Comparison of ENCODE assay signal across 10 mouse cellular contexts in the genomic region with DNA sequence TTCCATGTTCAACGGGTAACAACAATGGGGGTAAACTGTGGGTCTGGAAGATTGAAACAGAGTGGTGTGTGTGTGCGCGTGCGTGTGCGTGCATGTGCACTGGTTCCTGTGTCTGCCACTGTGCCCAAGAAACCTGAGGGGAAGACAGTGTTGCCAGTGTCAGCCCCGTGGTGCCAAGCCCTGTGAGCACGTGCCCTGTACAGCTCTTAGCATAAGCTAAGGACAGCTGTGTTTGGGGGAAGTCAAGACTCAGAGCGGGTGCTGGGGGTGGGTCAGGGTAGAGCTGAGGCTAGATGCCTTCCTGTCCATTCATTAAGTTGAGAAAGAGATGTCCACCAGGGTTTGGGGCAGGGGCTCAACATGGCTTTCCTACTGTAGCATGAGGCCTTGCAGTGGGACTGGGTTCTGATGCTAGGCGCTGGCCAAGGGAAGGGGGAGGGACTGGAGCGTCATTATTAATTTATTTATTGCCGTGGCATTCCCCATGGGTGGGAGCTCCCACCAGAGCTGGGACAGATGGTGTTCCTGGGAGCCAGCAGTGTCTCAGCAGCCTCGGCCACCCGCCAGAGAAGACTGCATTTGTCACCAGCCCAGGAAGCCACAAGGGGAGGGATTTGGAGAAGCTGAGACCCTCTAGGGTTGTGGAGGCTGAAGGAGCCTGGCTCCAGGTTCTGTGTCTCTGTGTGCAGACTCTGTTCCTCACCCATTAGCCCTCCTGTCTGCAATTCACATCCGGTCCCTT. TPM values are rescaled to one million over a fixed set of nuclear protein-coding genes. Genes with fewer than 3 reads are reported as not detected.
DNase-seq lines count a peak whose midpoint lies in the region.
"Had no signal": no experiment of that assay in that cellular context is flagged by ENCODE, and none has a peak within 500 bp of the region (broad histone marks: within the 10 kb centered on the region; RNA-seq: fewer than 3 reads in every experiment).

No protein-coding gene starts in this region.

- peaks cover 63% of the 10 kb centered on the region for H3K4me1 ChIP-seq in heart, embryonic 10.5 days

- H3K27me3 ChIP-seq in heart, embryonic 10.5 days (ENCODE audit: insufficient read depth, poor library complexity, severe bottlenecking): peaks cover 48% of the 10 kb centered on the region
- H3K27me3 ChIP-seq in splenic B cell, adult 2 months (ENCODE audit: control insufficient read depth, insufficient read depth, low read length, poor library complexity, severe bottlenecking): no peaks in the 10 kb centered on the region

- peak; percentile 54 to 68 for DNase-seq in heart, postnatal 10 days
- DNase-seq in heart, embryonic 10.5 days (ENCODE audit: low spot score): no peak
- peak; percentile 38 for DNase-seq in retina, postnatal 1 day
- DNase-seq in retina, embryonic 14.5 days (ENCODE audit: low spot score): no peak
- DNase-seq in kidney, postnatal 4 days: peak; percentile 67 to 75
- DNase-seq in splenic B cell, adult 2 months (ENCODE audit: low read depth, low spot score): peak; percentile 45
- no peak for DNase-seq in frontal cortex, postnatal 36 days (ENCODE audit: low spot score in 2 of 2)
- no peak for DNase-seq in adrenal gland, postnatal 4 days (ENCODE audit: low spot score in 2 of 2)

- H3K36me3 ChIP-seq in heart, embryonic 10.5 days: no peaks in the 10 kb centered on the region
- no peaks in the 10 kb centered on the region for H3K36me3 ChIP-seq in splenic B cell, adult 2 months (ENCODE audit: control insufficient read depth, insufficient read depth, low read length, poor library complexity, severe bottlenecking)

- H3K27ac ChIP-seq in heart, embryonic 10.5 days: no peak overlapping the region

- intact Hi-C loops in heart, postnatal 10 days (cut with DNase I): no loop called here

- 77% methylated on average over 14 of the region's 14 CpGs for WGBS in heart, embryonic 10.5 days

- no peak overlapping the region for H3K4me3 ChIP-seq in heart, embryonic 10.5 days
- H3K4me3 ChIP-seq: erythroblast, embryonic 14.5 days had no signal

- H3K9me3 ChIP-seq in heart, embryonic 10.5 days: no peaks in the 10 kb centered on the region

RNA-seq across cellular contexts. Expression of a gene that starts 41.0 kb away (rescaled TPM):
- 10 to 100 TPM; 65.2 to 70.1 TPM for total RNA-seq in heart, postnatal 10 days (2021)
- polyA plus RNA-seq in heart, embryonic 10.5 days (2016; fragmentation: Nextera tagmentation; extraction: Ambion mirVana): 1.6 and 12.0 TPM in 2 replicates
- 100 to 1,000 TPM; 105 to 129 TPM for total RNA-seq in adrenal gland, postnatal 4 days (2021)

RNA-seq across cellular contexts. Expression of a gene that starts 51.8 kb away (rescaled TPM):
- total RNA-seq in heart, postnatal 10 days (2021): not detected
- polyA plus RNA-seq in heart, embryonic 10.5 days (2016; fragmentation: Nextera tagmentation; extraction: Ambion mirVana): 3.3 TPM in 1 of 2 replicates, not detected in the other
- total RNA-seq in adrenal gland, postnatal 4 days (2021): 10 to 100 TPM in 1 of 2 experiments, 1 to 10 TPM in 1; 7.2 to 21.2 TPM
- total RNA-seq: ES-E14 had no signal
- polyA plus RNA-seq: erythroblast, embryonic 14.5 days had no signal

Comparison
In these comparisons a context has a peak if more than half of its experiments do, and no peak if none do; other contexts are left out.
1. DNase-seq: peak in heart, postnatal 10 days (2 of 2), retina, postnatal 1 day (single experiment), kidney, postnatal 4 days (2 of 2) and splenic B cell, adult 2 months (single experiment); none in heart, embryonic 10.5 days (single experiment), retina, embryonic 14.5 days (single experiment), frontal cortex, postnatal 36 days (0 of 2) and adrenal gland, postnatal 4 days (0 of 2).
2. RNA of a gene that starts 51.8 kb away (total RNA-seq): 7.2 to 21.2 TPM in adrenal gland, postnatal 4 days; not detected in heart, postnatal 10 days; every median in the first group is over 4 times any median in the second.